Mouse (Mus musculus) lung, postnatal 25 days (tissue): ENCODE data around the gene Pla2g16.

ENCODE experiments used
- DNase-seq: peaks from one replicate; pipeline ENCODE4 v3.0.0; 2022; ENCODE audit warnings: low spot score

Gene Pla2g16

DNA sequence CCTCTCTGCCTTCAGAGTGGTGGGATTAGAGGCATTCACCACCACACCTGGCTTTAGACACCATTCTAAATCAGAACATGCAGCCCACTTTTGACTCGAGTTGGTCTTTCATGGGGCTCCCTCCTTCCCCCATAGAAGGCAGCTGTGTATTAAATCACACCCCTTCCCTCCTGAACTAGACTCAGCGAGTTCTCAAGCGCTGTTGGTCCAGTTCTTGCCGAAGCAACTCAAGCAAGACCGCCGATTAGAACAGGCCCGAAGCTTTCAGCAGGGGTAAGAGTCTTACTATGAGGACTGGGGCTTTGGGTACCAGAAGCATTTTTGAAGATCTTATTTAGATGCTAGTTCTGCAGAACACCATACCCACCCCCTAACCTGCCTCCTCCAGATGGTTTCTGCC lies 55.9 kb downstream of the Pla2g16 start:
- DNase-seq = no peak

DNA sequence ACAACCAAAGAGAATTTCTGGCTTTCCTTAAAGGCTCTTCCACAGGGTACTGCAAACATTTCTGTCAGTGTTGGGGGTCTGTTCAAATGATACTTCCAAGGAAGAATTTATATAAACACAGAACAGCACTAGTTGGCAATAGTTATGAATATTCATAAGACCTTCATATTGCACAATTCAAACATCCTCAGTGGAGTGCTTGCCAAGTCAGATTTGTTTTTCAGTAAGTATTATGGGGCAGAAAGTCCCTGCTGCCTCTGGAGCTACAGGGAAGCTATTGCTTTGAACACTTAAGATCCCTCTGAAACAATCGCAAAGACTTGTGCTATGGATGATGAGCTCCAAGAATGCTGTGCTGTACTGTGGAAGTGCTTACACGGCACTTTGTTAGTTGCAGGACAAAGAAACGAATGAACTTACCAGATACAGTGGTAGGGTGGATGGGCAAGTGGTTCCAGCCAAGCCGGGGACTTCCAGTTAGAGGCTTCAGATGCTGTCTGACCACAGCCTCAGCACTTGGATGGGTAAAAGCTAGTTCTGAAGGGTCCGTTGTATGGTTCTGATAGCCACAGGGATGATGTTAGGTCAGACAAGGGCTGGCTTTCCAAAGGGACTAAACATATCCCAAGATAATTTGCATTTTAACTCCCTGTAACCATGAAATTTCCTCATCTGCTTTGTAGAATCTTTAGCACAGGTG lies 59.1 kb downstream of the Pla2g16 start:
- no peak for DNase-seq

GRCm38 (mm10) chr19:7617085-7617484 lies 59.8 kb downstream of the Pla2g16 start:
- DNase-seq = no peak

- peak; percentile 59 for DNase-seq
Observed at GRCm38 (mm10) chr19:7617696-7618095, 60.4 kb downstream of the Pla2g16 start.

- DNase-seq = no peak
Observed at GRCm38 (mm10) chr19:7633021-7633420, 75.8 kb downstream of the Pla2g16 start.

- DNase-seq = no peak
Observed at GRCm38 (mm10) chr19:7633786-7634185, 76.5 kb downstream of the Pla2g16 start.
